Comparison of ENCODE assay signal across 8 mouse cellular contexts in the genomic region with DNA sequence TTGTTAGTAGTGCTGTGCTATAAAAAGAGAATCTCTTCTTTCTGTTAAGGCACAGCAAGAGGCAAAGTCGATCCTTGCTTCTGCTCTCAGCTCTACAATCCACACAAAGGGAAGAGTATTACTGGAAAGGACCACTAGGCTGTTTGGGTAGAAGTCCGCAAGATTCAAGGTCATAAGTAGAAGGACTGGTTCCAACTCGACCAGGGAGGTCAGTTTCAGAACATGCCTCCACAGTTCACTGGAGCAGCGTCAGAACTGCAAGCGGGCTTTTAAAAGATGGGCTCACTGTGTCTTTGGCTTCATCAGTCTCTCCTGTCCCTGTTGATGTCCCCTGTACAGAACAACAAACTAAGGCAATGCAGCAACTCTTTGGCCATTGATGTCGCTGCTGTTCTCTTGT.
"Had no signal": no experiment of that assay in that cellular context is flagged by ENCODE, and none has a peak within 500 bp of the region (broad histone marks: within the 10 kb centered on the region; RNA-seq: fewer than 3 reads in every experiment).

No protein-coding gene starts in this region.

- DNase-seq: liver, embryonic 13.5 days; liver, postnatal 0 days; lung, postnatal 14 days; retina, postnatal 1 day; right cerebral cortex, postnatal 4 days; spleen, adult 18-20 months; thymus, adult 18-20 months; thymus, postnatal 14 days had no signal
